Mouse (Mus musculus) mouse embryonic stem cell (cell line): ENCODE measurements around the gene Cyp1b1.

Source experiments
- in situ Hi-C, 2 experiments: fragments of 300-500 bp; cut with MboI; formaldehyde crosslinking; loops; 1 replicate in 1 of 2; 3 replicates in 1 of 2; pipeline ENCODE4 v1.14.3; 2019 to 2020; ENCODE audit warnings: low sequenced_read_pairs in 2 of 2, low pct_unique_long_range_greater_than_20kb in 1 of 2, mixed read lengths in 1 of 2; ENCODE audit not compliant: unreplicated experiment in 1 of 2

The Cyp1b1 gene

GRCm38 (mm10) chr17:79661387-79661786 lies 53.5 kb downstream of the Cyp1b1 start:
- in situ Hi-C loops = loop anchor here (10.0 to 25.0 kb wide), 2 partner anchors 173 to 351 kb away; no protein-coding TSS in a partner anchor

DNA sequence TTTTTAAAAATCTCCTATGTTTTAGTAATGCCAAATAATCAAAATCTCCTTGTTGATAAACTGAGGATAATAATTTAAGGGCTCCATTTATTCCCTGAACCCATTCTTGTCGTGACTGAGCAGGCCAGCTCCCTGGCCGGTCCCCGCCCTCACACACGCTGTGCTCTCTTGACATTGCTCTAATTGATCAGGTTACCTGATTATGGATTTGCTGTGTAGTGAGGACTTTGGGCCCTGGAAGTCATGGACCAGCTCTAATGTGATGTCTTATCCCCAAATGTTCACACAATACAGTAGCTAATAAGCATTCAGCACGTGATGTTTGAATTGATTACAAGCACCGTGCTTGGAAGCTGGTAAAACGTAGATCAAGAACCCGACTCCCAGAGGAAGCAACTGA lies 56.0 kb downstream of the Cyp1b1 start:
- in situ Hi-C loops = loop anchor here in 1 of 2 experiments (25.0 kb wide), 1 partner anchor 353 kb away; no protein-coding TSS in a partner anchor

DNA sequence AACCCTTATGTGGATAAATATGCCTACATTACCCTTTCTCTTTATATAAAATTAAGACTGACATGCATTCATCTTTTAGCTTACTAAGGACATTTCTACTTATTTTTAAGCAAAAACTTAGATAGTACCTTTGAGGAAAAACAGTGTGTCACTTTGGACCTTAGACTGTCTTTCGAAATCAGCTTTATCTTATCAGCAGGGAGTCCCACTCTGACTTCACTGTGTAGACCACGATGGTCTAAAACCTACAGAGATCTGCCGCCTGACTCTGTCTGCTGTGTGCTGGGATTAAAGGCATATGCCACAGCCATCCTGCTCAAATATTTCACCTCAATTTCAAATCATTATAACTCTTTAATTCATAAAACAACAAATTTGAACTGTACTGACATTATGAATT lies 56.4 kb downstream of the Cyp1b1 start:
- in situ Hi-C loops = loop anchor here in 1 of 2 experiments (25.0 kb wide), 1 partner anchor 354 kb away; no protein-coding TSS in a partner anchor

DNA sequence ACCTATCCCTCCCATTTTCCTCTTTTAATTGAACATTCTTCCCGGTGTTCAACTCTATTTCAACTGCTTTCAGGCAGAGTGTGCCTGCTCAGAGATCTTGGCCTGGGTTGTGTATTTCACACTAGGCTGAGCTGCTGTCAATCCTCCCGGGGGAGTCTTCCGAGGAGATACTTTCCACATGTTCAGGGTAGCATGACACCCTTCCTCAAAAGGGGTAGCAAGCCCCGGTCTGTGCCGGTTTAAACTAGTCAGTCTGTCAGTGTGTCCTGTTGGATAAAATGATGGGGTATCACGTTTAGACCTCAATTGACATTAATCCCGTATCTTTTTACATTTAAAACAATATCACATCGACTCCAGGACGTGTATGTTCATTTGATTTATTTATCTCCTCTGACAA lies 57.1 kb downstream of the Cyp1b1 start:
- in situ Hi-C loops = loop anchor here in 1 of 2 experiments (25.0 kb wide), 1 partner anchor 355 kb away; no protein-coding TSS in a partner anchor

DNA sequence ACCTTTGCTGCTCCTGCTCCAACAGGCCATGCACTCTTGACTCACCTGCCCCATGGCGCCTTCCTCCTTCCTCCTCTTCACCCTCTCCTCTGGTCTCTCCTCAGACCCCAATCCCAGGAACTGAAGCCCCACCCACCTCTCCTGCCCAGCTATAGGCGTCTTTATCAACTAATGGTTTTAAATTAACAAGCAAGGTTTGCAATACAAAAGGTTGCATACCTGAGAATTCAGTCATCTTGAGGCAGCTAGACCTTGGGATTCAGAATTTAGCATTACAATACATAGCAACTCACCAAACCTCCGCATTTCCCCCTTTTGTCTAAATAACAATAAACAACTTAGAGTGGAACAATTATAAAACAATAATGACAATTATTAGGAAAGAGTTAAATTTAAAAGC lies 60.7 kb downstream of the Cyp1b1 start:
- in situ Hi-C loops = loop anchor here in 1 of 2 experiments (25.0 kb wide), 1 partner anchor 358 kb away; no protein-coding TSS in a partner anchor

DNA sequence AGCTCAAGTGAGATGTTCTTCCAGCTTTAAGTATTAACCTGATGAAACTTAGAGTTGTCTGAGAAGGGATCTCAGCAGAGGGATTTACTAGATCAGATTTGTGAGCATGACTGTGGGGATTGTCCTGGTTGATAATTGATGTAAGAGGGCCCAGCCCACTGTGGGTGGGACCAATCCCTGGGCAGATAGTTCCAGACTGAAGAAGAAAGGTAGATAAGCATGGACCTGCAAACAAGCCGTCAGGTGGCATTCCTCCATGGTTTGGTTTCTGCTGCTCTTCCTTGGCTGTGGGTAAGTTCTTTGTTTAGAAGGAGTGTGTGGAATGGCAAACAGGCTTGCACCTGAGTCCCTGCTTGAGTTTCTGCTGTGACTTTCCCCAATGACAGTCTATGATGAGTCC lies 61.7 kb downstream of the Cyp1b1 start:
- in situ Hi-C loops = loop anchor here in 1 of 2 experiments (25.0 kb wide), 1 partner anchor 359 kb away; no protein-coding TSS in a partner anchor
